ENCODE assay signal across 8 mouse cellular contexts in the genomic region with DNA sequence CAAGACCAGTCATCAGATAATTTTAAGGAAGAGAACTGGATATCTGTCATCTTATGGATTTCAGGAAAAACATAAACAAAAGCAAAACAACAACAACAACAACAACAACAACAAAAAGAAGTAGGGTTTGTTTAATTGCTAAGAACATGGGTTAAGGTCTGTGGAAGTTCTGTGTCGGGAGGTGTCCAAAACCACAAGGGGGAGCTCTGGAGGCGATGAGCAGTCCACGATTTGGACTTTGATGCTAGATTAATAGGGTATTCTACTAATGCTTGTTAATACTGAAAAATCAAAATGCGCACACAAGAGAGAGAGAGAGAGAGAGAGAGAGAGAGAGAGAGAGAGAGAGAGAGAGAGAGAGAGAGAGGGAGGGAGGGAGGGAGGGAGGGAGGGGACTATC.
DNase-seq lines count a peak whose midpoint lies in the region; ATAC-seq and TF ChIP-seq lines count a peak whose summit lies in the region.

No protein-coding gene starts in this region.

- peak; percentile 1 for DNase-seq in kidney, adult 2 months
- DNase-seq in 416B (ENCODE audit: low read depth) (peak; percentile 27), Patski (ENCODE audit: low read depth, low spot score) (no peak)
- DNase-seq in embryo, embryonic 11.5 days (ENCODE audit: low read depth, low spot score), result peak; percentile 1
- DNase-seq in neural tube, embryonic 11.5 days (ENCODE audit: low spot score), result peak; percentile 33
- DNase-seq in urinary bladder, postnatal 4 days (ENCODE audit: low spot score in 2 of 2), result no peak

- POLR2A ChIA-PET in Patski (lab: Charles Lee), result no interaction called here

- H3K9ac ChIP-seq in kidney, embryonic 14.5 days (ENCODE audit: low read depth, low read length), result no peak overlapping the region
- no peak overlapping the region for H3K9ac ChIP-seq in neural tube, embryonic 11.5 days (ENCODE audit: low read length)

- no peaks in the 10 kb centered on the region for H3K36me3 ChIP-seq in kidney, adult 2 months (ENCODE audit: control insufficient read depth, insufficient read depth, low read length)
- H3K36me3 ChIP-seq in kidney, embryonic 14.5 days (ENCODE audit: control insufficient read depth, insufficient read depth, low read length), result no peaks in the 10 kb centered on the region
- no peaks in the 10 kb centered on the region for H3K36me3 ChIP-seq in neural tube, embryonic 11.5 days (ENCODE audit: control insufficient read depth, insufficient read depth, low read length)

- WGBS in kidney, adult 2 months, result 14% methylated on average over 4 of the region's 4 CpGs
- WGBS in kidney, embryonic 14.5 days, result 21% methylated on average over 4 of the region's 4 CpGs
- 25% methylated on average over 4 of the region's 4 CpGs for WGBS in neural tube, embryonic 11.5 days

- in situ Hi-C loops in Patski (cut with MboI; ENCODE audit: low pct_unique_long_range_greater_than_20kb), result no loop called here

- CTCF ChIA-PET in Patski (lab: Charles Lee), result no interaction called here

- TF ChIP-seq POLR2A in kidney, adult 2 months (IDR thresholded peaks at IDR 0.05; ENCODE audit: low read depth, low read length), result no peak

- no peaks in the 10 kb centered on the region for H3K27me3 ChIP-seq in kidney, adult 2 months (replicated peaks; ENCODE audit: control insufficient read depth, insufficient read depth, low read length)
- no peaks in the 10 kb centered on the region for H3K27me3 ChIP-seq in kidney, embryonic 14.5 days (ENCODE audit: control insufficient read depth, insufficient read depth, low read length)
- no peaks in the 10 kb centered on the region for H3K27me3 ChIP-seq in Patski
- H3K27me3 ChIP-seq in neural tube, embryonic 11.5 days (ENCODE audit: control insufficient read depth, insufficient read depth, low read length), result no peaks in the 10 kb centered on the region

- H3K4me2 ChIP-seq in kidney, embryonic 14.5 days (replicated peaks; ENCODE audit: low read depth, low read length), result no peak overlapping the region
- H3K4me2 ChIP-seq in neural tube, embryonic 11.5 days (ENCODE audit: low read depth), result no peak overlapping the region

- no peaks in the 10 kb centered on the region for H3K4me1 ChIP-seq in kidney, adult 2 months (ENCODE audit: control insufficient read depth, insufficient read depth, low read length)
- H3K4me1 ChIP-seq in kidney, embryonic 14.5 days (ENCODE audit: control insufficient read depth, insufficient read depth, low read length), result no peaks in the 10 kb centered on the region
- H3K4me1 ChIP-seq in neural tube, embryonic 11.5 days (ENCODE audit: control insufficient read depth, insufficient read depth, low read length), result no peaks in the 10 kb centered on the region

- no peaks in the 10 kb centered on the region for H3K9me3 ChIP-seq in kidney, embryonic 14.5 days (ENCODE audit: control insufficient read depth, low read length)
- no peaks in the 10 kb centered on the region for H3K9me3 ChIP-seq in neural tube, embryonic 11.5 days (ENCODE audit: control insufficient read depth, low read length)

- no peak overlapping the region for H3K27ac ChIP-seq in kidney, adult 2 months (ENCODE audit: insufficient read depth, low read depth, low read length)
- no peak overlapping the region for H3K27ac ChIP-seq in kidney, embryonic 14.5 days (ENCODE audit: low read depth, low read length)
- no peak overlapping the region for H3K27ac ChIP-seq in neural tube, embryonic 11.5 days (ENCODE audit: low read depth, low read length)

- ATAC-seq in kidney, embryonic 14.5 days (ENCODE audit: low FRiP score, low TSS enrichment), result no peak
- ATAC-seq in Patski, result no peak
- no peak for ATAC-seq in neural tube, embryonic 11.5 days (ENCODE audit: insufficient read depth, low FRiP score, low TSS enrichment)
- ATAC-seq in CD4-positive, CD25-positive, alpha-beta regulatory T cell, adult 4 months, result no peak

- peak; percentile 54; the same call in 1 of the 2 replicates for TF ChIP-seq CTCF in kidney, adult 2 months (conservative IDR thresholded peaks at IDR 0.05; ENCODE audit: insufficient read depth, insufficient read length, low read depth, low read length)
- TF ChIP-seq CTCF in Patski (IDR thresholded peaks at IDR 0.05), result peak; percentile 41

- H3K4me3 ChIP-seq in kidney, adult 2 months (ENCODE audit: insufficient read depth, low read depth, low read length), result no peak overlapping the region
- H3K4me3 ChIP-seq in kidney, embryonic 14.5 days (ENCODE audit: low read length), result no peak overlapping the region
- H3K4me3 ChIP-seq in neural tube, embryonic 11.5 days (ENCODE audit: low read depth, low read length), result no peak overlapping the region

Comparison
In these comparisons a context has a peak if more than half of its experiments do, and no peak if none do; other contexts are left out.
1. DNase-seq: peak in kidney, adult 2 months (single experiment), 416B (single experiment), embryo, embryonic 11.5 days (single experiment) and neural tube, embryonic 11.5 days (single experiment); none in Patski (single experiment) and urinary bladder, postnatal 4 days (0 of 2).